Mouse (Mus musculus): ENCODE results near the gene Uts2r. TPM values are rescaled to one million over a fixed set of nuclear protein-coding genes. Genes with fewer than 3 reads are reported as not detected.
A peak's percentile ranks its signal among the peaks of the same experiment; 100 is the strongest.

Uts2r gene
- total and polyA plus RNA-seq, 2 experiments from 2014 or later = 0.33 to 0.77 TPM

DNA sequence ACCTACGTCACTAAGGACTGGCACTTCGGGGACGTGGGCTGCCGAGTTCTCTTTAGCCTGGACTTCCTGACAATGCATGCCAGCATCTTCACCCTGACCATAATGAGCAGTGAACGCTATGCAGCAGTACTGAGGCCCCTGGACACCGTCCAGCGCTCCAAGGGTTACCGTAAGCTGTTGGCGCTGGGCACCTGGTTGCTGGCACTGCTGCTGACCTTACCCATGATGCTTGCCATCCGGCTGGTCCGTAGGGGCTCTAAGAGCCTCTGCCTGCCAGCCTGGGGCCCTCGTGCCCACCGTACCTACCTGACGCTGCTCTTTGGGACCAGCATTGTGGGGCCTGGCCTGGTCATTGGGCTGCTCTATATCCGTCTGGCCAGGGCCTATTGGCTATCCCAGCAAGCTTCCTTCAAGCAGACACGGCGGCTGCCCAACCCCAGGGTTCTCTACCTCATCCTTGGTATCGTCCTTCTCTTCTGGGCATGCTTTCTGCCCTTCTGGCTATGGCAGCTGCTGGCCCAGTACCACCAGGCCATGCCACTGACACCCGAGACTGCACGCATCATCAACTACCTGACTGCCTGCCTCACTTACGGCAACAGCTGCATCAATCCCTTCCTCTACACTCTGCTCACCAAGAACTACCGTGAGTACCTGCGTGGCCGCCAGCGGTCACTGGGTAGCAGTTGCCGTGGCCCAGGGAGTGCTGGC, 720 bp downstream of the Uts2r start:
- ATAC-seq = no peak
- Histone ChIP-seq H3K27ac (ENCODE audit: low read depth, low read length) (no peak overlapping the region), H3K36me3 (ENCODE audit: insufficient read depth) (no peaks in the 10 kb centered on the region), H3K4me2 (ENCODE audit: low read depth) (no peak overlapping the region), H3K9ac (no peak overlapping the region), H3K27me3 (ENCODE audit: insufficient read depth, low read length) (peaks cover 12% of the 10 kb centered on the region), H3K4me3 (ENCODE audit: low read depth, low read length) (no peak overlapping the region), H3K9me3 (ENCODE audit: low read length) (no peaks in the 10 kb centered on the region), H3K4me1 (ENCODE audit: insufficient read depth) (no peaks in the 10 kb centered on the region)
- no peak for TF ChIP-seq CTCF (IDR thresholded peaks at IDR 0.05; ENCODE audit: low read depth)
- WGBS = 90% methylated on average over 26 of the region's 26 CpGs
- no peak for DNase-seq

DNA sequence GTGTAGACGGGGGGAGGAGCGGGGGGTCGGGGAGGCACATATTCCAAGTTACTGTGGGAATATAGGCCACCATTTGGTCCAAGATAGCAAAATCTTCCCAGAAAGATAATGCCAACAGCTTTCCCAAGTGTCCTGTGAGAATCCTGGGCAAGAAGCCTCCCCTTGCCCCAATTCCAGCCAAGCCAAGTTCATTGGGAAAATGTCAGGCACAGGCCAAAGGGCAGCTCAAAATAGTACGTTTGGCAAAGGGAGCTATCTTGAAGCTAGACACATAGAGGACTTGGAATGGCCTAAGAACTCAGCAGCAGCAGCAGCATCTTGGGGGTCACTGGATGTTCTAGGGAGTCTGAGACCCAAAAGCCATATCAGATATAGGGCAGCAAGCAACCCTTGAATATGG, 3.7 kb downstream of the Uts2r start:
- Histone ChIP-seq H3K27ac (ENCODE audit: low read depth, low read length) (no peak overlapping the region), H3K4me2 (ENCODE audit: low read depth) (no peak overlapping the region), H3K4me3 (ENCODE audit: low read depth, low read length) (no peak overlapping the region), H3K9ac (no peak overlapping the region), H3K4me1 (ENCODE audit: insufficient read depth) (no peaks in the 10 kb centered on the region), H3K36me3 (ENCODE audit: insufficient read depth) (no peaks in the 10 kb centered on the region), H3K9me3 (ENCODE audit: low read length) (no peaks in the 10 kb centered on the region), H3K27me3 (ENCODE audit: insufficient read depth, low read length) (no peaks in the 10 kb centered on the region)
- ATAC-seq (no peak), DNase-seq (no peak)
- WGBS = 86% methylated on average over 4 of the region's 4 CpGs
- no peak for TF ChIP-seq CTCF (IDR thresholded peaks at IDR 0.05; ENCODE audit: low read depth)

- Histone ChIP-seq H3K4me2 (ENCODE audit: low read depth) (no peak overlapping the region), H3K9me3 (ENCODE audit: low read length) (no peaks in the 10 kb centered on the region), H3K4me1 (ENCODE audit: insufficient read depth) (no peaks in the 10 kb centered on the region), H3K36me3 (ENCODE audit: insufficient read depth) (no peaks in the 10 kb centered on the region), H3K4me3 (ENCODE audit: low read depth, low read length) (no peak overlapping the region), H3K27ac (ENCODE audit: low read depth, low read length) (no peak overlapping the region), H3K27me3 (ENCODE audit: insufficient read depth, low read length) (no peaks in the 10 kb centered on the region), H3K9ac (no peak overlapping the region)
- ATAC-seq (no peak), DNase-seq (no peak)
- 68% methylated on average over 5 of the region's 5 CpGs for whole genome bisulfite sequencing
- no peak for TF ChIP-seq CTCF (IDR thresholded peaks at IDR 0.05; ENCODE audit: low read depth)
Measured at GRCm38 (mm10) chr11:121173203-121173602, 13.1 kb downstream of the Uts2r start.

- Histone ChIP-seq H3K4me3 (ENCODE audit: low read depth, low read length) (no peak overlapping the region), H3K9ac (no peak overlapping the region), H3K9me3 (ENCODE audit: low read length) (no peaks in the 10 kb centered on the region), H3K36me3 (ENCODE audit: insufficient read depth) (no peaks in the 10 kb centered on the region), H3K4me1 (ENCODE audit: insufficient read depth) (no peaks in the 10 kb centered on the region), H3K27me3 (ENCODE audit: insufficient read depth, low read length) (no peaks in the 10 kb centered on the region), H3K27ac (ENCODE audit: low read depth, low read length) (no peak overlapping the region), H3K4me2 (ENCODE audit: low read depth) (no peak overlapping the region)
- ATAC-seq (no peak), DNase-seq (no peak)
- 40% methylated on average over 3 of the region's 3 CpGs for WGBS
- no peak for TF ChIP-seq CTCF (IDR thresholded peaks at IDR 0.05; ENCODE audit: low read depth)
Measured at GRCm38 (mm10) chr11:121174234-121174633, 14.2 kb downstream of the Uts2r start.

DNA sequence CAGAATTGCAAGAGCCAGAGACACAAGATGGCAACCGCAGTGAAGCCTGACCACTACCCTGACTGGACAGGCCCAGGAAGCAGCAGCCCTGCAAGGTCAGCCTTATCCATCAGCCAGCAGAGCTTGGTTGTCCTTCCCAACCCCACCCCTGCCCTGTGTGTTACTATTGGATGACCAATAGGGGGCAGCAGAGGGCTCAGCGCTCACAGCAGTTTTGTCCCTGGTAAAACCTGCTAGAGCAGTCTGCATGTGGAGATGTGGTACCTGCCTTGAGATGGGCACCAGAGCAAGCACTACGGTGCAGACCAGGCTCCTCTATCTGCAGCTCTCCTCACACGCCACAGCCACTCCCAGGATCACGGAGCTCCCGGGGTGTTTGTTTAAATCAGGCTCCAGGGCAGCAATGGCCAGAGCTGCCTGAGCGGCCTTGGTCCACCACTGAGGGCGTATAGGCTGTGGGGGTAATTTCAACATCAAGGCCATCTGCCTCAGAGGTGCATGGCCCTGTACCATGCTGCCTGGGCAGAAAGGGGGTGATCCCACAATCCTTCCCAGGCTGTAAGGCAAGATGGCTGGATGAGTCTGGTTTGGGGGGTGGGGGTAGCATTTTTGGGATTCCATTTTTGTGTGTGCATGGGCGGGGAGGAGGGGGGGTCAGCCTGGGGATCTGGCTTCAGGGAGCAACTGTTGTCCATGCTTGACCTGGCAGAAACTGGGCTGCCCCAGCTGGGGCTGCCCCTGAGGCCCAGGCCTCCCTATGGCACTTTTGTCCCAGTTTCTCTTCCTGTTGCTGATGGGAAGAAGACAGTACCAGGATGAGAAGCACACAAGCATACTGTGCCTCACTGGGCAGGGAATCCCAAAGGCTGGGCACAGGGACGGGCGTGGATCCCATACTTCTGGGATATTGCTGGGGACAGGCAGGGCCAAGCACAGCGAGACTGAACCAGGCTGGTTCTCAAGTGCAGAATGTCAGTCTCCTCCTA, 16.5 kb downstream of the Uts2r start:
- Histone ChIP-seq H3K27ac (ENCODE audit: low read depth, low read length) (no peak overlapping the region), H3K4me1 (ENCODE audit: insufficient read depth) (no peaks in the 10 kb centered on the region), H3K4me3 (ENCODE audit: low read depth, low read length) (no peak overlapping the region), H3K9me3 (ENCODE audit: low read length) (no peaks in the 10 kb centered on the region), H3K27me3 (ENCODE audit: insufficient read depth, low read length) (no peaks in the 10 kb centered on the region), H3K9ac (no peak overlapping the region), H3K4me2 (ENCODE audit: low read depth) (no peak overlapping the region), H3K36me3 (ENCODE audit: insufficient read depth) (0 out of 2 replicates have a peak, but pooled peaks cover 5% of the 10 kb centered on the region)
- peak; percentile 35 for DNase-seq
- ATAC-seq = no peak
- peak; percentile 80 for TF ChIP-seq CTCF (IDR thresholded peaks at IDR 0.05; ENCODE audit: low read depth)
- WGBS = 62% methylated on average over 12 of the region's 12 CpGs

- Histone ChIP-seq H3K27ac (ENCODE audit: low read depth, low read length) (no peak overlapping the region), H3K9me3 (ENCODE audit: low read length) (no peaks in the 10 kb centered on the region), H3K4me3 (ENCODE audit: low read depth, low read length) (no peak overlapping the region), H3K9ac (no peak overlapping the region), H3K4me2 (ENCODE audit: low read depth) (no peak overlapping the region), H3K27me3 (ENCODE audit: insufficient read depth, low read length) (no peaks in the 10 kb centered on the region), H3K4me1 (ENCODE audit: insufficient read depth) (no peaks in the 10 kb centered on the region), H3K36me3 (ENCODE audit: insufficient read depth) (0 out of 2 replicates have a peak, but pooled peaks cover 3% of the 10 kb centered on the region)
- DNase-seq (no peak), ATAC-seq (no peak)
- no peak for TF ChIP-seq CTCF (IDR thresholded peaks at IDR 0.05; ENCODE audit: low read depth)
- WGBS = 73% methylated on average over 3 of the region's 3 CpGs
Measured at GRCm38 (mm10) chr11:121189681-121190080, 29.6 kb downstream of the Uts2r start.

DNA sequence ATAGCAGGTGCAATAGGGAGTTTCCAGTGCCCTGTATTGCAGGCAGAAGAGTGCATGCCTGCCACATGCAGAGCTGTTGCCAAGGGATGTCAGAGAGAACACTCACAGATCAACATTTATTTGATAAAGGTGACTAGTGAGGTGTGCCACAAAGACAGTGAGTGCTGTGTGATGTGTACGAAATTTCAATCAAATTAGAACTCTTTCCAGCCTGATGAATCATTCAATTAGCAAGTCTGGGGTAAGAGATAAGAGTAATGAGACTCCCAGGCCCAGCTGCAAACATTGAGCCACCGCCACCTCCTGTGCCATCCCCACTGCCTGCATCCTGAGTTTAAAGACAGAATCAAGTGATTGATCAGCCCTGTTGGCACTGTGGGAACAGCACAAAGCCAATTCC, 32.7 kb downstream of the Uts2r start:
- ATAC-seq (no peak), DNase-seq (no peak)
- Histone ChIP-seq H3K4me2 (ENCODE audit: low read depth) (no peak overlapping the region), H3K27ac (ENCODE audit: low read depth, low read length) (no peak overlapping the region), H3K36me3 (ENCODE audit: insufficient read depth) (peaks cover 7% of the 10 kb centered on the region; the same call in 1 of the 2 replicates), H3K9me3 (ENCODE audit: low read length) (no peaks in the 10 kb centered on the region), H3K4me3 (ENCODE audit: low read depth, low read length) (no peak overlapping the region), H3K9ac (no peak overlapping the region), H3K4me1 (ENCODE audit: insufficient read depth) (no peaks in the 10 kb centered on the region), H3K27me3 (ENCODE audit: insufficient read depth, low read length) (no peaks in the 10 kb centered on the region)
- no peak for TF ChIP-seq CTCF (IDR thresholded peaks at IDR 0.05; ENCODE audit: low read depth)
- 75% methylated on average over 2 of the region's 2 CpGs for WGBS
